Mouse (Mus musculus) spleen, adult 2 months (tissue): ENCODE measurements around the gene Hoxa3. TPM values are rescaled to one million over a fixed set of nuclear protein-coding genes. Genes with fewer than 3 reads are reported as not detected.

ENCODE experiments used
- DNase-seq, 2 experiments: peaks; one replicate each; pipeline versions ENCODE4 v3.0.0 to v3.0.0-alpha.2; 2012 to 2021; ENCODE audit warnings: low spot score in 2 of 2, low read depth in 1 of 2
- H3K27ac ChIP-seq: fragments of 200-500 bp; 2 replicates; pipeline ENCODE4 v1.5.1; 2012; ENCODE audit warnings: low read length, inconsistent platforms; ENCODE audit not compliant: insufficient read depth
- H3K27me3 ChIP-seq: fragments of 200-500 bp; 2 replicates; pipeline ENCODE4 v1.6.1; 2012; ENCODE audit warnings: mild to moderate bottlenecking, moderate library complexity, low read length, inconsistent platforms; ENCODE audit not compliant: control insufficient read depth, insufficient read depth
- H3K36me3 ChIP-seq: fragments of 200-500 bp; 2 replicates; pipeline ENCODE4 v1.6.1; 2012; ENCODE audit warnings: mild to moderate bottlenecking, low read length, inconsistent platforms; ENCODE audit not compliant: control insufficient read depth, insufficient read depth
- H3K4me1 ChIP-seq: fragments of 200-500 bp; 2 replicates; pipeline ENCODE4 v1.6.1; 2011; ENCODE audit warnings: inconsistent platforms; ENCODE audit not compliant: control insufficient read depth, insufficient read depth, insufficient read length
- H3K4me3 ChIP-seq: fragments of 200-500 bp; 2 replicates; pipeline ENCODE4 v1.5.1; 2011; ENCODE audit warnings: mild to moderate bottlenecking, inconsistent platforms; ENCODE audit not compliant: insufficient read depth, insufficient read length; ENCODE audit errors: extremely low read depth
- CTCF ChIP-seq: fragments of 200-500 bp; IDR thresholded peaks from 2 replicates; pipeline ENCODE4 v1.5.1; 2011; ENCODE audit warnings: mild to moderate bottlenecking, inconsistent platforms; ENCODE audit not compliant: insufficient read depth, insufficient read length, insufficient replicate concordance; ENCODE audit errors: extremely low read depth
- POLR2A ChIP-seq: fragments of 200-500 bp; IDR thresholded peaks from 2 replicates; pipeline ENCODE4 v1.6.1; 2011; ENCODE audit warnings: low read depth, low read length, inconsistent platforms
- WGBS: fragments of 180-500 bp; shearing (Covaris S2); methylation state at CpG from one replicate; pipeline ENCODE4 v1.1.7; 2018; 5-methylcytosine and 5-hydroxymethylcytosine counted together
- polyA plus RNA-seq: library from polyadenylated mRNA; depleted of rRNA; stranded (reverse); fragments of >200 nt; gene quantifications from 2 replicates; pipeline ENCODE4 v1.2.3, GENCODE M21; 2012

Hoxa3 gene
- polyA plus RNA-seq, 1 experiment, result 1.4 TPM

- Histone ChIP-seq H3K27me3 (no peaks in the 10 kb centered on the region), H3K27ac (no peak overlapping the region), H3K4me1 (no peaks in the 10 kb centered on the region), H3K4me3 (no peak overlapping the region), H3K36me3 (no peaks in the 10 kb centered on the region)
- TF ChIP-seq POLR2A (no peak), CTCF (no peak)
- DNase-seq, result no peak
- WGBS, result 80% methylated on average over 1 of the region's 1 CpGs
These were observed 30.3 kb downstream of the Hoxa3 start for GRCm38 (mm10) chr6:52182793-52183192.

- WGBS, result 93% methylated on average over 2 of the region's 2 CpGs
- Histone ChIP-seq H3K4me1 (no peaks in the 10 kb centered on the region), H3K27ac (no peak overlapping the region), H3K36me3 (no peaks in the 10 kb centered on the region), H3K4me3 (no peak overlapping the region), H3K27me3 (no peaks in the 10 kb centered on the region)
- TF ChIP-seq CTCF, result no peak
- TF ChIP-seq POLR2A, result no peak
- DNase-seq, result no peak
These were observed 31.1 kb downstream of the Hoxa3 start for GRCm38 (mm10) chr6:52182030-52182429.

GRCm38 (mm10) chr6:52180726-52181125 is 32.4 kb downstream of the Hoxa3 start:
- TF ChIP-seq POLR2A (no peak), CTCF (no peak)
- H3K4me1 ChIP-seq, result no peaks in the 10 kb centered on the region
- WGBS, result 81% methylated on average over 3 of the region's 3 CpGs
- no peaks in the 10 kb centered on the region; the same call in 1 of the 2 replicates for H3K27me3 ChIP-seq
- DNase-seq, result no peak
- H3K36me3 ChIP-seq, result no peaks in the 10 kb centered on the region
- H3K27ac ChIP-seq, result no peak overlapping the region
- H3K4me3 ChIP-seq, result no peak overlapping the region

- no peaks in the 10 kb centered on the region for H3K4me1 ChIP-seq
- H3K27me3 ChIP-seq, result peaks cover 2% of the 10 kb centered on the region; the same call in 1 of the 2 replicates
- no peak for DNase-seq
- TF ChIP-seq CTCF, result no peak
- TF ChIP-seq POLR2A, result no peak
- no peaks in the 10 kb centered on the region for H3K36me3 ChIP-seq
- 87% methylated on average over 11 of the region's 11 CpGs for WGBS
- H3K27ac ChIP-seq, result no peak overlapping the region
- H3K4me3 ChIP-seq, result no peak overlapping the region
These were observed 32.9 kb downstream of the Hoxa3 start for GRCm38 (mm10) chr6:52180213-52180710.

GRCm38 (mm10) chr6:52179690-52180089 is 33.4 kb downstream of the Hoxa3 start:
- 81% methylated on average over 10 of the region's 10 CpGs for WGBS
- Histone ChIP-seq H3K27ac (no peak overlapping the region), H3K4me3 (no peak overlapping the region), H3K36me3 (no peaks in the 10 kb centered on the region), H3K4me1 (no peaks in the 10 kb centered on the region), H3K27me3 (peaks cover 2% of the 10 kb centered on the region; the same call in 1 of the 2 replicates)
- no peak for TF ChIP-seq CTCF
- no peak for TF ChIP-seq POLR2A
- no peak for DNase-seq

- no peak overlapping the region for H3K4me3 ChIP-seq
These were observed 34.0 kb downstream of the Hoxa3 start for GRCm38 (mm10) chr6:52178918-52179665.

GRCm38 (mm10) chr6:52177806-52178205 is 35.3 kb downstream of the Hoxa3 start:
- H3K36me3 ChIP-seq, result no peaks in the 10 kb centered on the region
- 81% methylated on average over 9 of the region's 9 CpGs for WGBS
- no peak overlapping the region for H3K4me3 ChIP-seq
- H3K27me3 ChIP-seq, result peaks cover 2% of the 10 kb centered on the region; the same call in 1 of the 2 replicates
- H3K27ac ChIP-seq, result no peak overlapping the region
- TF ChIP-seq POLR2A (no peak), CTCF (no peak)
- H3K4me1 ChIP-seq, result no peaks in the 10 kb centered on the region
- DNase-seq, result no peak

More at GRCm38 (mm10) chr6:52178918-52179665, 34.0 kb downstream of the Hoxa3 start:
- no peaks in the 10 kb centered on the region for H3K4me1 ChIP-seq
- no peak for DNase-seq
- WGBS, result 79% methylated on average over 4 of the region's 4 CpGs
- H3K36me3 ChIP-seq, result no peaks in the 10 kb centered on the region
- TF ChIP-seq POLR2A (no peak), CTCF (no peak)
- peaks cover 2% of the 10 kb centered on the region; the same call in 1 of the 2 replicates for H3K27me3 ChIP-seq
- H3K27ac ChIP-seq, result no peak overlapping the region
